Mouse (Mus musculus) megakaryocyte progenitor cell, adult 5-6 weeks (primary cell): ENCODE results near the gene Gprc5a. TPM values are rescaled to one million over a fixed set of nuclear protein-coding genes. Genes with fewer than 3 reads are reported as not detected.

Experiments
- ATAC-seq: replicated peaks from 2 replicates; pipeline ENCODE4 v1.8.0; 2016; ENCODE audit warnings: mild to moderate bottlenecking, moderate TSS enrichment, inconsistent platforms; ENCODE audit not compliant: poor library complexity
- total RNA-seq, 2 experiments: library from RNA; stranded (forward) in 1 of 2; stranded (reverse) in 1 of 2; fragments of 157-497, 149-512 nt in 1 of 2; fragments of 200-1000 nt in 1 of 2; gene quantifications; 2 replicates each; pipeline versions ENCODE4 v1.2.3 to v1.2.4; 2015 to 2017

Gene Gprc5a
- total RNA-seq (2015): not detected in 2 replicates
- total RNA-seq (2017): not detected in 2 replicates

DNA sequence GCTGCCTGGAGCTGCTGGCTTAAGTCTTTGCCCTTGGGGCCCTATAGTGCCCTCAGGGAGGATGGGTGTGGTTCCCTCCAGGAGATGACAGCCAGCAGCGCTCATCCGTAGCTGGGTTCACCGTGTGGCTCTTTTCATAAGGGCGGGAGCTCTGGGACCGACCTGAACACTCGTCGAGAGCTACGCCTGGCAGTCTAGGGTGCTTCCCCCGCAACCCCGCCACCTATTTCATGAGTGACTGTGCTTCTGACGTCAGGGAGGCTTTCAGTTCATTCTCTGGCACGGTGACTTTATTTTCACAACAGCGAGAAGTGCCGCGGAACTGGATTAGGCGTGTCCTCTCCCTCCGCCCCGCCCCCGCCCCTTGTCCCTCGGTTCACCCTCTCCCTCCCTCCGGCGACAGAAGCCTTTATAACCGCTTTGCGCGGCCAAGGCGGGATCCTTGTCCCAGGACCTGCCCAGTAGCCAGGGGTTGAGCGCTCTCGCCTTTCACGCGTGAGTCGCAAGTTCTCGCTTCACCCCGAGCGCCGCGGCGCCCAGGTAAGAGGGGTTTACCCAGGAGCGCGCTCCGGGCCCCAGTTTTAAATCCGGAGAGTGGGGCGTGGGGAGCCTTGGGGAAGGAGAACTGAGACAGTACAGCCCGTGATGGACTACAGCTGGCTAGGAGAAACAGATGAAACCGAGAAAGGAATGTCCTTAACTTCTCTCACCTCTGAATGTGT, at the start of gene Gprc5a:
Gene Gprc5a (plus strand): TSS at position 416 of the 722 bp plus-strand sequence.
- peak; percentile 91 for ATAC-seq

DNA sequence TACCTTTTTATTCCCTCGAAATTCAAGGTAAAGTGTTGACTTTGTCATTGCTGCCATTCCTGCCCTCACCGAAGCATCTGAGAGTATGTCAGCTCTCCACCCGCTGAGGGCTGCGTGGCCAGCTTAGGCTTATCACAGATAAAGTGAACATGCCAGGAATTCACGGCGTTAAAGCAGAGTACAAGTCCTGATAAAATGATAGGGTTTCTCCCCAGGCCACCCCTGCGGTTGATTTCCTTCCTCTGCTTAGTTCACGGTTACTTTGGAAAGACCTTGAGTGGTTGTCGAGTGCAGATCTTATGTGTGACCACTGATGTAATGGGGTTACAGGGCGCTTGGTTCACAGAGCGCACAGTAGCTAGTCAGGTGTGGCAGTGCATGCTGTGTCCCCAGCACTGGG, 48.2 kb upstream of the Gprc5a start:
- peak; percentile 36 for ATAC-seq

DNA sequence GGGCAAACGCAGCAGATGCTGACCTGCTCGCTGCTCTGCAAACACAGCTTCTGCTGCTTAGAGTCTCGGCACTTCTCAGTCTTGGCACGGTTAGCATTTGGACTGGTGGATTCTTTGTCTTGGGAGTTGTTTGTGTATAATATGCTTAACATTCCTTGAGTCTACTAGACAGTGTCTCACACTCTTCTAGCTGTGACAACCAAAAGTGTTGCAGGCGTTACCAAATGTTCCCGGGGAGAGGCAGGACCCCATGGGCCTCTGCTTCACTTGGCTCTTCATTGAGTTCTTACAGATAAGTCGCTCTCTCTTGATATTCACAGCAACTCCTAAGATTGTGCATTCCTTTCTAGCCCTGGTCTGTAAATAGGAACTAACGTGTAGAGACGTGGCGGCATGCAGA, 45.9 kb upstream of the Gprc5a start:
- no peak for ATAC-seq

DNA sequence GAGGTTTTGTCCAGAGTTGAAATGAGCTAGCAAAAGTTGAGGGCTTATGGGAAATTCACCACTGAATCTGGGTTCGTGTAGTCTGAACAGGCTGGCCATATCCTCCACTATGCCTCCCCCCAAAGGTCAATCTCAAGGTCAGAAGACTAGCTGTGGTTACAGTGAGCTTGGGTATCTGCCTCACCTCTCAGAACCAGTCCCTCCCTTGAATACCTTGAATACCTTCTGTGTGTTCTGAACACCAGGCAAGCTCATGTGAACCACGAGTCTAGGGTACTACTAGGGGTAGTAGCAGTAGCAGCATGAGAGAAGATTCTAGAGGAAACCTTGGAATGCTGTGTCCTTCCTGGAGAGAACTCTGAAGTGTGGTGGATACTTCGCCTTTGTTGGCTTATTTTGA, 43.8 kb upstream of the Gprc5a start:
- ATAC-seq: no peak

DNA sequence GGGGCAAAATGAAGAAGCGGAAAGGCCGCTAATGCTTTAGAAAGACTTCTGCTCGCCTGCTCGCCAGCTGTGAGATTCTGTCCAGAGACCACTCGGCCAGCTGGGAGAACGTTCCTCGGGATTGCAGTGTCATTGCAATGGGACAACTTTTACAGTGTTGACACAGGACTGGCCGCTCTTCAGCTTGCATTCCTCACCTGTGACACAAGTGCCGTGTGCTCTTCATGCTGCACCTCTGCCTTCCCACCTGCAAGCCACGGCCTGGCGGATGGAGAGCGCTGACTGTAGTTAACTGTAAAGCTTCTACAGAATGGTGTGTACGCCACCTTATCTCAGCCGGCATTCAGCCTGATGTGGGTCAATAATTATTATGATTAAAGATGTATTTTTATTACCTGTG, 42.1 kb upstream of the Gprc5a start:
- ATAC-seq: no peak

DNA sequence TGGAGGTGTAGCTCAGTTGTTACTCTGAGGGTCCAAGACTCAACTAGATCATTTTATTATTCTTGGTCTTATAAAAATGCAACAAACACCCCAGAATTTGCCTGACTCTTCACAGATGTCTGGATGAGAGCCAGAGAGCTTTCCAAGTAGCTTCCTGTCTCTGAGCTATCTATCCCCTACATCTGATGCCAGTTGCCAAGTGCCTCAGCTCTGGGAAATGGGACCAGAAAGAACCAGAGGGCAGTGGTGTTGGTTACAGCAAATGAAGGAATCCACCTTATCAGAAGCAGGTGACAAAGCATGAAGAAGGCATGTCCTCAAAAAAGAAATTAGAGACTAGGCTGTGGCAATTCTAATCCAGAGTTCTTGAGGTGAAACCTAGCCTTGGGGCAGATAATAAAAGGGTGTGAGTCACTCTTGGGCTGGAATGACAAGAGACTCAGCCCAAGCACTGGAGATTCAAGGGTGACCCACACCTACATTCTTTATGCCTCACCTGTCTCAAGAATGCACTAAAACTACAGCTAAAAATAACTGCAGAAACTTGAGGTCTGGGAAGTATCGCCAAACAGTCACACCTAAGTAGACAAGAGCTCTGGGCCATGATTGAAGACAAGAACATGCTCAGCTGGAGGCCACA, 40.5 kb upstream of the Gprc5a start:
- no peak for ATAC-seq

DNA sequence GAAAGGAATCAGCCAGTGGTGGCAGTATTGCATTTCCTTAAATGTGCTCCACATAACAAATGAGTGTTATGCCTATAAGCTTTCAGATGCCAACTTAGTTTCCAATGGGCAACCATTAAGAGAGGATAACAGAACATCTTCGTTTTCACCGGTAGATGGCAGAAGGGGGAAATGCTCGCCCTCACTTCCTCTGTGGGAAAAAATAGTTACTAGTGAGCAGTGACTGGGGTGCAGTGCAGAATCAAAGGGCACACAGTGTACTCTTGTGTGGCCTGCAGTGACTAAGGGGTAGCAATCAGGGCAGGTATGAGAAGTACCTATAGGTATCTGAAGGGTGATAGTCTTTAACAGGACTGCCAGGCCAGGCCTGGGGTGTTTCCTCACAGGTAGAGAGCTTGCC, 39.2 kb upstream of the Gprc5a start:
- ATAC-seq: peak; percentile 89

DNA sequence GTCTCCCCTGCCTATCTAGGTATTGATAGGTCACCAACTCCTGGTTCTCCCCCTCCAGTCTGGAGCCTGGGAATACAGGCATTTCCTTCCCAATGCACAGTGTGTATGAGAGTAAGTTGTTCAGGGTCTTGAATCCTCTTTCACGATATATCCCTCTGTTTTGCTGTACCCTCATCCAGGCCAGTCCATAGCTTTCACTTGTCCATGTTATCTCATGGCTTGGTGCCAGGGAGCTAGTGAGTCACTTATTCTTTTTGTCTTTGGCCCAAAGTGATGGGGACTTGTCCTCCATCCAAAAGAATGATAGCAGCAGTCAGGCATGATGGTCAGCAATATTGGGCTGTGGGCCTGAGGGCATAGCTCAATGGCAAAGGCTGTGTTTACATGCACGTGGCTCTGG, 38.7 kb upstream of the Gprc5a start:
- ATAC-seq: no peak

DNA sequence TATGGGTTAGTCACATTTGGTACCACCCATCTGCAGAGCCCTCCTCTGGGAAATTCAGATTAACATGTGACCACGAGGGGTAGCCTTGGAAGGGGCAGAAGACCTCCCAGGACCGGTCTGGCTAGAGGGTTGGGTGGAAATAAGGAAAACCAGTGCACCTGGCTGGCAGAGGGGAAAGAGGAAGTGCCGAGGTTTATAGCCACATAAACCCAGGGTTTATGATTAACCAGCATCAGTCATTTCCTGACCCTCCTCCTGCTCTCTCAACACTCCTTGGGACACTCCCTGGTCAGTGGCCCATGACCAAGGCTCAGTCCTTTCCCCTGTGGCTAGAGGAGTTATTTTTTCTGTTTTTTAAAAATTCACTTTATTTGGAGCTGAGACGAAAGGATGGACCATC, 36.2 kb upstream of the Gprc5a start:
- peak; percentile 37 for ATAC-seq

DNA sequence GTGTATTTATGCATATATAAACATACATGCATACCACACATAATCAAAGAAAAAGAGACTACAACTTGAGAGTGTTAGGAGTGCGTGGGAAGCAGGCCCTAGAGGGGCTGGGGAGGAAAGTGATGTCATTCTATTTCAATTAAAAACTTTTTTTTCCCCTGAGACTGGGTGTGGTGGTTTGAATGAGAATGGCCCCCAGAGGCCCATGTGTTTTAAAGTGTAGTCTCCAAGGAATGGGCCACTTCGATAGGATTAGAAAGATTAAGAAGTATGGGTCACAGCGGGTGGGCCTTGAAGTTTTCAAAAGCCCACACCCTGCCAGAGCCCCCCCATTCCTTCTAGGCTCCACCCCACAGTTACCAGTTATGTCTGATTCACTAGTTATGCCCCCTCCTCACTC, 26.8 kb upstream of the Gprc5a start:
- ATAC-seq: no peak

DNA sequence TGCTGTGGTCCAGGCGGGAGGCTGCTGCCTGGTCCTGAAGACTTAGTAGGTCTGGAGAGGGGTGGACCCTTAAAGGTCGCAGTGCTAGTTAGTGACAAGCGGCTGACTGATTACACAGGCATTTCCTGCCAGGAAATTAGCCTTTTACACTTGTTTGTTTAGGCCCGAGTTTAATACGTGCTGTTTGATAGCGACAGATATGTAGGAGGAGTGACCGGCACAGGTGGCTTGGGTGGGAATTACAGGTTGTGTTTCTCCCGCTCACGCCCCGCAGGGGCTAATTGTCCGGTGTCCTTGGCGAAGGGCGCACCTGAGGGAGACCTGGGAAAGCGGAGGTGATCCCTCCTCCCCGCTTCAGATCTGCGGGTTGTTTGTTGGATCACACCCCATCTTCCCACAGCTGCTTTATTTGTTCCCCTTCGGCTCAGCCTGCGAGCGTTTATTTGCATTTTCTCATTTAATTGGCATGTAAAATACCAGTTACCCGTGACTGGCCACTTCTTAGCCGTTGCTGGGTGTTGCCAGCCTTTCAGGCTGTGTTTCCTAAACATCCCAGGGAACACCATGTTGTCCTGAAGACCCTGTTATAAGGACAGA, 25.1 kb upstream of the Gprc5a start:
- ATAC-seq: no peak

DNA sequence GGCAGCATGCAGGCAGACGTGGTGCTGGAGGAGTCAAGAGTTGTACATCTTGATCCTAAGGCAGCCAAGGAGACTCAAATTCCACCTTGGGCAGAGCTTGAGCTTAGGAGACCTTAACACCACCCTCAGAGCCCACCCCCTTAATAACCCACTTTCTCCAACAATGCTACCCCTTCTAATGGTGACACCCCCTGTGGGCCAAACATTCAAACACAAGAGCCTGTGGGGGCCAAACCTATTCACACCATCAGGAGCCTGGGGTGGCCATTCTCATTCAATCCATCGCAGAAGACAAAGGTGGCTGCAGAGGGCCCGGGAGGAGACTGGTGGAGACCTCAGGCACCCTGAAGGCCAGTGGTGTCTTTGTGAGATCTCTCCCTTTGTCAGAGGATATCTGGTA, 23.5 kb upstream of the Gprc5a start:
- no peak for ATAC-seq

DNA sequence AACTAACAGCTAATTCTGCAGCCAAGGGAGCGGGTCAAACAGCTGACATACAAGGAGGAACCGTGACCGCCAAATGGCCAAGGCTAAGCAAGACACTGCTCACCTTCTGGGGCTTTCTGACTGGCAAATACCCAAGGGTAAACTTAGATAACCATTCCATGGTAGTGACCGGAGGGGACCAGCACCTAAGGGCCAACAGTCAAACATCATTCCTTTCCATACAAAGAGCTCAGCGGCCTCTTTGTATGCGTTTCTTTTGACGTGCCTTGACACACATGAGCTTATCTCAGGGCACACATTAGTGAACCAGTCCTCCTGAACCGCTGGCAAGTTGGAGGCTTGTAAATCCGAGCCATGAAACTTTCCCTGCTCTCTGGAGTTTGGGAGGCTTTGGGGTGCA, 18.2 kb upstream of the Gprc5a start:
- ATAC-seq: peak; percentile 14; the same call in 1 of the 2 replicates

DNA sequence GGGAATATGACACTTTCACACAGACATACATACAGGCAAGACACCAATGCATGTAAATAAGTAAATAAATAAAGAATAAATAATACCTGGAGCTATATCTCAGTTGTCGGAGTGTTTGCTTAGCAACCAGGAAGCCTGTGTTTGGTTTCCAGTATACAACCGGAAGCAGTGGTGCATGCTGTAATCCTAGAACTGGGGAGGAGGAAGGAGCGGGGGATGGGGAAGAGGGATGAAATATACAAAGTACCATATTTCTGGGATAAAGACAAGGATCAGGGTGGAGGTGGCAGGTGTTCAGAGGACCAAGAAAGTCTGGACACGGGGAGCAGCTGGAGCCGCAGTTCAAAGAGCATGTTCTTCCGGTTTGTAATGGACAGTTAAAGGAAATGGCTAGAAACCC, 16.9 kb upstream of the Gprc5a start:
- ATAC-seq: no peak

DNA sequence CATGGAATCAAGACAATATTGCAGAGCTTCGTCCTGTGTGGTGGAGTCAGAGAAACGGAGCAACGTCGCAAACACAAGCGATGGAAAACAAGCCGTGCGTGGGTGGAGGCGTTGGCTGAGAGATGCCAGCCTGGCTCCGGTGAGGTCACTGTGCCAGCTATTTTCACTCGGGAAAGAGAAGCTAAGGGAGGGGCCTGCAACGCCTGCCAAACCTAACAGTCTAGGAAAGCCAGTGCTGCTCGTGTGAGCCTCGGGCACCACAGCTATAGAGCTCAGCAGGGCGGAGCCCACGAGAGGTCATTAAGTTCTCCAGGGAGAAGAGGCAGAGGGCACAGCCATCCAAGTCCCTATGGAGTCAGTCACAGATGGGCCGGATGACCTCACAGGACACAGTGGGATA, 16.5 kb upstream of the Gprc5a start:
- ATAC-seq: no peak

DNA sequence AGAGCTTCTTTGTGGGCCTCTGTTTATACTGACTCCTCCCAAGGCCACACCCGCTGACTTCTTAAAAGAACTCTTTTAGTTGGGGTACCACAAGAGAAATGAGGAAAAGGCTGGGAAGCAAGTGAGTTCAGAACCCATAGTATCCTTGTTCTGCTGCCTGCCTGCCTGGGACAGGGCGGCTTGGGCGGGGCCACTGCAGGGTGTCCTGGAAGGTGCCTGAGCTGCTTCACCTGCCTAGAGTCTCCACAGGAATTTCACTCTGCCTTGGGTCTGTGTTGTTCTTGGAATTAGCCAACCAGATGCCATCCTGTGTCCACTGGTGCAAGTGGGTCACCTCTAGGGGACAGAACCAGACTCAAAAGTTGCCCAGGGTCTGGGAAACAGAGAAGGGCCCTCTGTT, 11.7 kb upstream of the Gprc5a start:
- ATAC-seq: no peak

DNA sequence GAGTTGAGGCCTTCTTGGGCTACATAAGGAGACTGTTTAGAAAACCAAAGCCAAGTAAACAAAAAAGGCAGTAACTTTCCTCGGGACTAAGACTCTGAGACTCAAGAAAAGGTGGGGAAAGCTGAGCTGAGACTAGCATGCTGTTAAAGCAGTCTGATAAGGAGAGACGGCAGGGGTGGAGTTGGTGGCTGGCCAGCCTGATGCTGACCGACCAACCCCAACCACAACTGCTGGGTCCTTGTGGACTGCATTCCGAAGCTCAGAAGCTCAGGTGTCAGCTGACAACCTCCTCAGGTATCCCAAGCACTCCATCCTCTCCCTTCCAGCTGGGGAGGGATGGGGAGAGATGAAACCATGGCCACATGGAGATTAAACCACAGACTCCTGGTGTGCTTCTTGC, 9.6 kb upstream of the Gprc5a start:
- ATAC-seq: no peak

DNA sequence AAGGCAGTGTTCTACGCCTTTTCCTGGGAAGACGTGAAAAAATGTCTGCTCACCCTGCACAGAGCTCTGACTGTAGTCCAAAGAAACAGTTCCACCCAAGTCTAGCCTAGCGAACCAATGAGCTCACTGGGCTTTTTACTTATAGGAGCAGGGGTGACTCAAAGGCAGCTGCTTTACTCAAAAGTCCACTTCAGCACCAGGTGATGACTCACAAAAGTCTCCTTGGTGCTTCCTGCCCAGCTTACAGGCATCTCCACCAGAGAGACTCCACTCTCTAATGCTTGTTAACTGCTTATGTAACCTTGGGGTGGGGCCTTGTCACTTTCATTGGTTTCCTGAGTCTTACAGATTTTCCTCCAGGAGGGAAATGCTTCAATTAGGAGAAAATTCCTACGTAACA, 4.7 kb upstream of the Gprc5a start:
- ATAC-seq: no peak

DNA sequence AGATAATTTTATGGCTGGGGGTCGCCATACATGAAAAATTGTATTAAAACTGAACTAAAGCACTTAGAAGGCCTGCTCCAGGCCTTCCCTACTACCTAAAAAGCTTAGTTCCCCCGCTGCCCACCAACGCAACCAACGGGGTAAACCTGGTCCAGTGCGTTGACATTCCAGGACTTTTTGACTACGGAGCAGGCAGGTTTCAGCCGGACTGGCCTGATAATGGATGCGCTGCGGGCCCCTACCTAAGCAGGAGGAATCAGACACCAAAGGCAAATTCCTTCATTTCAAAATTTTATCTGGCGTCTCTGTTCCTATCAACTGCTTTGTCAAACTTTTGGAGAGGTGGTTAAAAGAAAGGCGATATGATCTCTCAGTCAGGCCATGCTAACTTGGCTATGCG, 830 bp upstream of the Gprc5a start:
- ATAC-seq: no peak

DNA sequence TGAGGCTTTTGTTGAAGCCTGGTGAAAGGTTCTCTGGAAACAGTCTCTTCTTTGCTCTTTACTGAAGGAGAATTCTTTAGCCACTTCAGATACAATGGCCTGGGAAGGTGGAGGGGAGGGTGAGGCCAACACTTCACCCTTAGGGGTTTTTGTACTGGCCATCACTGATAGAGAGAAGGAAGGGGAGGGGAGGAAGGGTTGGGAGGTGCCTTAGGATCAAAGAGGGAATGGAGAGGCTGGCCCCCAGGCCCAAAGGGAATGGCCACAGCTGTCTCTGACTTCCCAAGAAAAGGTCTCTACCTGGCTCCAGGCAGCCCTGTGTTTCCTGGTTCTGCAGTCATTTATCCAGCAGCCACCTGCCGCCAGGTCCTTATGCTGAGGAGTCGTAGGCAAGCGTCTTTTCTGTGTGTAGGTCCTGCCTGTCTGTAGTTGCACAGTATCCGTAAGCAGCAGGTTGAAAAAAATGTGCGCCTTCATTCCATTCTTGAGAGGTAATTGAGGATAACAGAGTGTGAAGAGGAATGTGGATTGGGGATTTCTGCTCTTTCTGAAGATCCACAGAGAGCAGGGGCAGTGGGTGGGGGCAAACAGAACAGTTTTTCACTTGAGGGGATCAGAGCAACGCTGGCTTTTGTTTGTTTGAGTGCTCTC, 1.5 kb downstream of the Gprc5a start:
- no peak for ATAC-seq

DNA sequence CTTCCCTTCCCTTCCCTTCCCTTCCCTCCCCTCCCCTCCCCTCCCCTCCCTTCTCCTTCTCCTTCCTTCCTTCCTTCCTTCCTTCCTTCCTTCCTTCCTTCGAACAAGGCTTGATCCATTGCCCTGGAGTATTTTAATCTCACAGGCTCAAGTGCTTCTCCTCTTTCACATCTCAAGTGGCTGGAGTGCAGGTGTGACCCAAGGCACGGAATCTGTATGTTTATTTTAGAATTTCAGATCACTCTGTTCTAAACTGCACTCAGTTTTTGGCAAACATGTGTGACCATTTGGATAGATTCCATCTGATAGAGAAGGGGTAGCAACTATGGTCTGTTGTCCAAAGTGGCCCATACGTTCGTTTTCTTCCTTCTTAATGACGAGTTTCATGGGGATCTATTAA, 2.8 kb downstream of the Gprc5a start:
- no peak for ATAC-seq

DNA sequence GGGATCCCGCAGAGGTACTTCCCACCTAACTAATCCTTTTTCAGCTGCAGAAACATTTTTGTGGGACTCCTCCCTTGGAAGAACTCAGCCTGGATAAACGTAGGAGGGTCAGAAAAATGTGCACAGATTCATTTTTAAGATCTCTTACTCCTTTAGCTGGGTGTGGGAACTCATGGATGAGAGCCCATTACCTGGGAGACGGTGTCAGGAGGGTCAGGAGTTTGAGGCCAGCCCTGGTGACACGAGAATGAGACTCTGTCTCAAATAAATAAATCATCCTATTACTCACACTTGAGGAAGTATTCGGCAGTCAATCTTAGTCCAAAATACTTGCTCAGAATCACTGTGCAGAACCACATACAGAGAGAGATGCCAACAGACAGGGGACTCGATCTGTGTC, 4.4 kb downstream of the Gprc5a start:
- ATAC-seq: no peak
